Mouse (Mus musculus) liver, embryonic 16.5 days (tissue): Measurements from ENCODE around the gene Zfp260. TPM values are rescaled to one million over a fixed set of nuclear protein-coding genes. Genes with fewer than 3 reads are reported as not detected.

ENCODE experiments used
- ATAC-seq: fragments of 200-750 bp; cut with Nextera tagmentation; 2 replicates; pipeline ENCODE4 v1.8.0; 2017; ENCODE audit warnings: low read depth, mild to moderate bottlenecking, moderate number of reproducible peaks, moderate library complexity
- H3K27ac ChIP-seq: fragments of 300-500 bp; sonication (generic); 2 replicates; pipeline ENCODE4 v1.5.1; 2014; ENCODE audit warnings: mild to moderate bottlenecking, low read length
- H3K27me3 ChIP-seq: fragments of 300-500 bp; sonication (generic); 2 replicates; pipeline ENCODE4 v1.6.1; 2014; ENCODE audit warnings: low read depth, low read length, mixed read lengths; ENCODE audit not compliant: control insufficient read depth, insufficient read depth
- H3K36me3 ChIP-seq: fragments of 300-500 bp; sonication (generic); 2 replicates; pipeline ENCODE4 v1.6.1; 2014; ENCODE audit warnings: mild to moderate bottlenecking; ENCODE audit not compliant: control insufficient read depth, insufficient read depth
- H3K4me1 ChIP-seq: fragments of 300-500 bp; sonication (generic); 2 replicates; pipeline ENCODE4 v1.6.1; 2014; ENCODE audit warnings: low read depth, low read length, mixed read lengths; ENCODE audit not compliant: control insufficient read depth
- H3K4me2 ChIP-seq: fragments of 300-500 bp; sonication (generic); 2 replicates; pipeline ENCODE4 v1.6.1; 2014; ENCODE audit warnings: low read depth, low read length, mixed read lengths
- H3K4me3 ChIP-seq: fragments of 300-500 bp; sonication (generic); 2 replicates; pipeline ENCODE4 v1.5.1; 2014; ENCODE audit warnings: low read depth, mild to moderate bottlenecking, low read length
- H3K9ac ChIP-seq: fragments of 300-500 bp; sonication (generic); 2 replicates; pipeline ENCODE4 v1.6.1; 2014; ENCODE audit warnings: low read depth, low read length
- H3K9me3 ChIP-seq: fragments of 300-500 bp; sonication (generic); replicated peaks from 2 replicates; pipeline ENCODE4 v1.6.1; 2016; ENCODE audit warnings: low read length; ENCODE audit not compliant: control insufficient read depth
- WGBS: fragments of 180-500 bp; shearing (Covaris S2); extraction: QIAGEN DNeasy Blood & Tissue Kit; methylation state at CpG from one replicate; pipeline ENCODE4 v1.1.7; 2014; ENCODE audit not compliant: insufficient replicate concordance; 5-methylcytosine and 5-hydroxymethylcytosine counted together
- polyA plus RNA-seq: library from polyadenylated mRNA; unstranded; fragments of >200 nt; fragmentation: Nextera tagmentation; extraction: Ambion mirVana; gene quantifications from 2 replicates; pipeline ENCODE4 v1.2.1, GENCODE M21; 2015

The Zfp260 gene
- polyA plus RNA-seq, 1 experiment from 2014 or later: 14.4 TPM

GRCm38 (mm10) chr7:30086524-30086923 is 8.1 kb upstream of the Zfp260 start:
- Histone ChIP-seq H3K27me3 (no peaks in the 10 kb centered on the region), H3K4me1 (peaks cover 15% of the 10 kb centered on the region), H3K4me3 (no peak overlapping the region), H3K9me3 (no peaks in the 10 kb centered on the region), H3K36me3 (no peaks in the 10 kb centered on the region), H3K27ac (no peak overlapping the region), H3K9ac (no peak overlapping the region), H3K4me2 (no peak overlapping the region)
- ATAC-seq: no peak
- WGBS: 66% methylated on average over 9 of the region's 9 CpGs

- peak overlapping the region; percentile 73 for H3K4me3 ChIP-seq
- H3K4me2 ChIP-seq: peak overlapping the region; percentile 99
- H3K9ac ChIP-seq: peak overlapping the region; percentile 69
- ATAC-seq: no peak
- no peaks in the 10 kb centered on the region for H3K36me3 ChIP-seq
- H3K4me1 ChIP-seq: peaks cover 20% of the 10 kb centered on the region
- H3K27me3 ChIP-seq: no peaks in the 10 kb centered on the region
- no peak overlapping the region for H3K27ac ChIP-seq
- H3K9me3 ChIP-seq: no peaks in the 10 kb centered on the region
- WGBS: 16% methylated on average over 6 of the region's 6 CpGs
These were observed 5.2 kb upstream of the Zfp260 start for GRCm38 (mm10) chr7:30089405-30089804.

- H3K9me3 ChIP-seq: no peaks in the 10 kb centered on the region
- no peaks in the 10 kb centered on the region for H3K36me3 ChIP-seq
- peak within 1 kb of the TSS; percentile 73 for H3K4me3 ChIP-seq
- peak within 1 kb of the TSS; percentile 69 for H3K27ac ChIP-seq
- no peaks in the 10 kb centered on the region for H3K27me3 ChIP-seq
- peak within 1 kb of the TSS; percentile 99 for H3K4me2 ChIP-seq
- H3K4me1 ChIP-seq: peaks cover 21% of the 10 kb centered on the region
- ATAC-seq: peak; percentile 93
- WGBS: under 1% methylated on average over 40 of the region's 40 CpGs
- peak within 1 kb of the TSS; percentile 69 for H3K9ac ChIP-seq
These were observed 4.2 kb upstream of the Zfp260 start, which contains the start of the genes Gm26920 and Zfp566 for GRCm38 (mm10) chr7:30090092-30090969. Gene Gm26920, minus strand, starts transcription at chr7:30090410. Gene Zfp566, minus strand, starts transcription at chr7:30090527.

- no peaks in the 10 kb centered on the region for H3K27me3 ChIP-seq
- H3K4me2 ChIP-seq: peak overlapping the region; percentile 90
- peaks cover 26% of the 10 kb centered on the region for H3K4me1 ChIP-seq
- no peaks in the 10 kb centered on the region for H3K9me3 ChIP-seq
- peak overlapping the region; percentile 73 for H3K4me3 ChIP-seq
- H3K36me3 ChIP-seq: no peaks in the 10 kb centered on the region
- WGBS: 5% methylated on average over 9 of the region's 9 CpGs
- ATAC-seq: no peak
- peak overlapping the region; percentile 39; the same call in 1 of the 2 replicates for H3K27ac ChIP-seq
- H3K9ac ChIP-seq: peak overlapping the region; percentile 54
These were observed 3.5 kb upstream of the Zfp260 start for GRCm38 (mm10) chr7:30090970-30091585.

DNA sequence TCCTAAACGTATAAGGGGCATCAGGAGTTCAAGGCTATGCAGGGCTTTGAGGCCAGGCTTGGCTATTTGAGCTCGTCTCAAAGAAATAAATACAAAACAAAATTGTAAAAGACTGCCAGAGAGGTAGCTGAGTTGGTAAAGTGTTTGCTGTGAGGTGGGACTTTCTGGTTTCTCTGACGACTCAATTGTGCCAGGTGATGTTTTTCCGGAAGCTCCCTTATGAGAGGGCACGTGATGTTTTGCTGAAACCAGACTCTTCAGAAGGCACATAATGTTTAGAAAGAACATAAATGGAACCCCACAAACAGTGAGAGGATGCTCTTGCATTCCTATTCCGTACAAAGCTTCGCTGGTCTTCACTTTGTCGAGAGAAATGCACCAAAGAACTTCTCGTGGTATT is 1.9 kb upstream of the Zfp260 start:
- no peak overlapping the region for H3K27ac ChIP-seq
- H3K4me1 ChIP-seq: peaks cover 29% of the 10 kb centered on the region
- H3K9ac ChIP-seq: no peak overlapping the region
- H3K9me3 ChIP-seq: no peaks in the 10 kb centered on the region
- 66% methylated on average over 9 of the region's 9 CpGs for whole genome bisulfite sequencing
- no peak overlapping the region for H3K4me3 ChIP-seq
- no peak overlapping the region for H3K4me2 ChIP-seq
- no peaks in the 10 kb centered on the region for H3K27me3 ChIP-seq
- no peaks in the 10 kb centered on the region for H3K36me3 ChIP-seq
- ATAC-seq: no peak

- H3K9me3 ChIP-seq: no peaks in the 10 kb centered on the region
- no peaks in the 10 kb centered on the region for H3K36me3 ChIP-seq
- no peak for ATAC-seq
- H3K27me3 ChIP-seq: no peaks in the 10 kb centered on the region
- peak overlapping the region; percentile 76 for H3K4me2 ChIP-seq
- H3K27ac ChIP-seq: no peak overlapping the region
- H3K4me3 ChIP-seq: peak overlapping the region; percentile 74
- WGBS: 70% methylated on average over 6 of the region's 6 CpGs
- no peak overlapping the region for H3K9ac ChIP-seq
- peaks cover 32% of the 10 kb centered on the region for H3K4me1 ChIP-seq
These were observed 610 bp upstream of the Zfp260 start for GRCm38 (mm10) chr7:30093918-30094415.

- Histone ChIP-seq H3K27ac (no peak overlapping the region), H3K27me3 (no peaks in the 10 kb centered on the region), H3K4me2 (peak overlapping the region; percentile 76), H3K4me1 (peaks cover 23% of the 10 kb centered on the region), H3K9me3 (no peaks in the 10 kb centered on the region), H3K9ac (peak overlapping the region; percentile 32), H3K4me3 (peak overlapping the region; percentile 74), H3K36me3 (no peaks in the 10 kb centered on the region)
- WGBS: 22% methylated on average over 5 of the region's 5 CpGs
- no peak for ATAC-seq
These were observed 1.1 kb downstream of the Zfp260 start for GRCm38 (mm10) chr7:30095551-30096125.

DNA sequence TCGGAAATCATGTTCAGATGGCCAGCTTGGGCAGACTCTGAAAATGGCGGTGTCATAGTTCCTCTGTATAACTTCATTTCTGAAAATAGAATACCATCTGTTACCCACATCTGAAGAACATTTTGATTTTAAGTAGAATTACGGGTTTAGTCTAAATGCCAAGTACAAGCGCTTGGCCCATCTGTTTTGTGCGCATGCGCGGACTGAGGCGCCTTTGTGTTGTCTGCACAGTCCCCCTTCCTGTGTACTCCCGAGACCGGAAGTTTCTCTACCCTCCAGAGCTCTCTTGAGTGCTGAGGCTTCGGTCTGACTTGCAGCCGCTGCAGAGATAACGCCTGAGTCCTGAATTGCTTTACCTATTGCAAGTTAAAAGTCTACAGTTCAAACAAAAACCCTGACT is 4.7 kb downstream of the Zfp260 start:
- Histone ChIP-seq H3K27me3 (no peaks in the 10 kb centered on the region), H3K9ac (no peak overlapping the region), H3K9me3 (no peaks in the 10 kb centered on the region; the same call in 1 of the 2 replicates), H3K4me3 (no peak overlapping the region), H3K36me3 (peaks cover 18% of the 10 kb centered on the region), H3K4me1 (peaks cover 13% of the 10 kb centered on the region), H3K4me2 (no peak overlapping the region), H3K27ac (no peak overlapping the region)
- 79% methylated on average over 13 of the region's 13 CpGs for whole genome bisulfite sequencing
- no peak for ATAC-seq
